Mouse (Mus musculus): ENCODE data around the gene Babam2. TPM values are rescaled to one million over a fixed set of nuclear protein-coding genes. Genes with fewer than 3 reads are reported as not detected.

The Babam2 gene
- total RNA-seq, 1 experiment from 2014 or later: 38.9 TPM

DNA sequence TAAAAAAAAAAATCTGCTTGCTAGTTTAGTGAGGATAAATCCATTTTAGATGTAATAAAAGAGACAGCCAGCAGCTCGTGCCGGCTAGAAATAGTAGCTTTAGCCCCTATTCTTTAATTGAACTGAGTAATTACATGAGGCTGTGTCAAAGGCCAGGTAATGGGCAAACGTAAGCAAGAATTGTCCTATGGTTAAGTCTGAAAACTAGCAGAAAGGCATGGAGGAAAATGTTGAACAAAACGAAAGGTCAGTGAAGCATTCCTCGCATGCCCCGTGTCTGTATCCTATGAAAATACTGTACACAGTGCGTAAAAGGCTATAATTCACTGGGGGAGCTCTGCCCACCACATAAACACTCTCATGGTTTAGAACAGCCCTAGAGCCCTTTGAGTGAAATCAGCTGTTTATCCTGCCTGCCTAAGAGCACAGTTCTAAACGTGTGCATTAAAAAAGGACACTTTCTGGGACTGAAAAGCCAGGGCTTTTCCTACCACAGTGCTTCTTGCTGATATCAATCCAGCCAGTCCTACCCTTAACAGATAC lies 361.8 kb downstream of the Babam2 start:
- no peak for ATAC-seq (replicated peaks; ENCODE audit: low read depth, poor library complexity, severe bottlenecking)

DNA sequence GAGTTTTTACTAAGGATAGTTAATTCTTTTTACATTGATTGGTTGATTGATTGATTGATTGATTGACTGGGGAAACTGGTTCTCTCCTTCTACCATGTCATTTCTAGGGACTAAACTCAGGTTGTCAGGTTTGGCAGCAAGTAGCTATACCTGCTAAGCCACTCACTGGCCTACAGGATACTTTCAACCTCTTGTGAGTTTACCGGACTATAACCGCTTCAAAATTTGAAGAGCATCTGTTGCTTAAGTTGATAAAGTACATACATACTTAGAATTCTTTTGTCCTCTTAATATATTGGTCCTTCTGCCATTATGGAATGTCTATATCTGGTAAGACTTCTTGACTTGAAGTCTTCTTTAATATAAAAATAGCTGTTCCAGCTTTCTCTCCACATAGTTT lies 363.0 kb downstream of the Babam2 start:
- no peak for ATAC-seq (replicated peaks; ENCODE audit: low read depth, poor library complexity, severe bottlenecking)

DNA sequence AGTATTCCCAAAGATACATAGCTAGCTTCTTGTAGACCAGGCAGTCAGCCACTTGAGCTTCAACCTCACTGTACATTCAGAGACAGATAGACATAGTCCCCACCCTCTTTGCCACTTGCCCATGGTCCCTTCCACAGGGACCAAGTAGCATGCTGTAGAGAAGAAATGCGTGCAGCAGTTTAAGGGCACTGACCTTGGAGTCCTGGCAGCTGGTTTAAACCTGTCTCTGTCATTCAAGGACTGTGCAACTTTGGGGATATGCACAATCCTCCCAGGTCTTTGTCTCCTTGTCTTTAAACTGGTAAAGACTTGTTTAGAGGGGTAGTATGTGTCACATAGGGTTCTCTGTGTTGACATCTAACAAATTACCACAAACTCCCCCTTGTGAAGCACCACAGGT lies 364.4 kb downstream of the Babam2 start:
- ATAC-seq (replicated peaks; ENCODE audit: low read depth, poor library complexity, severe bottlenecking): no peak

DNA sequence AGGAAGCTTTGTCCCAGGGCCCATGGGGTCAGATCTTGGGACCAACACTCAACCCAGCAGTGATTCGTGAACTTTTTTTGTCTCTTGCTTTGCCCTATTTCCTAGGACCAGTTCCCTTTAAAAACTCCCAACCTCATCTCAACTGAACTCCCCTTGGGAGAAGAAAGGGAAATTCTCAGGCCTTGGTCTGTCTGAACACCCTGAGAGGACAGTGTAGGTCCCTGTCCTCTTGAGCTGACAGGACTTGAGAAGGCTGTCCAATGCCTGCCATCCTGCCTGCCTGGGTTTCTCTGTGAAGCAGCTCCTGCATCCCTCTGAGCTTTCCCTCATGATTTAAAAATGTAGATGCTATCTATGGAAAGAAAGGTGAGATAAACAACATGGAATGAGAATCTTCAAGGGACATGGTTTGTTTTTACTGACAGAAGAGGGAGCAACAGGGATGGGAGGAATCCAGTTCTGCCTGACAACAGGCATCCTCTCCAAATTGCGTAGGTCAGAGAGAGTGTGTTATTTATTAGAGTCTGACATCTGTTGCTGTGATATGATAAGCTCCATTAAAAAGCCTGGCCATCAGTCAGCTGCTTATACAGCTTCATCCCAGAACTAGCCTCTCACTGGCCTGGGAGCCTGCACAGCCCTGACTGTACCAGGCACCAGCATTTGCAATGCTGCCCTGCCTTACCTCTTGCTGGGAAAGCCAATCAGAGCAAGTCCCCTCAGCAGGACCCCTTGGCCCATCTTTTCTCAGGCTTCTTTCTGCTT lies 367.0 kb downstream of the Babam2 start:
- no peak for ATAC-seq (replicated peaks; ENCODE audit: low read depth, poor library complexity, severe bottlenecking)

DNA sequence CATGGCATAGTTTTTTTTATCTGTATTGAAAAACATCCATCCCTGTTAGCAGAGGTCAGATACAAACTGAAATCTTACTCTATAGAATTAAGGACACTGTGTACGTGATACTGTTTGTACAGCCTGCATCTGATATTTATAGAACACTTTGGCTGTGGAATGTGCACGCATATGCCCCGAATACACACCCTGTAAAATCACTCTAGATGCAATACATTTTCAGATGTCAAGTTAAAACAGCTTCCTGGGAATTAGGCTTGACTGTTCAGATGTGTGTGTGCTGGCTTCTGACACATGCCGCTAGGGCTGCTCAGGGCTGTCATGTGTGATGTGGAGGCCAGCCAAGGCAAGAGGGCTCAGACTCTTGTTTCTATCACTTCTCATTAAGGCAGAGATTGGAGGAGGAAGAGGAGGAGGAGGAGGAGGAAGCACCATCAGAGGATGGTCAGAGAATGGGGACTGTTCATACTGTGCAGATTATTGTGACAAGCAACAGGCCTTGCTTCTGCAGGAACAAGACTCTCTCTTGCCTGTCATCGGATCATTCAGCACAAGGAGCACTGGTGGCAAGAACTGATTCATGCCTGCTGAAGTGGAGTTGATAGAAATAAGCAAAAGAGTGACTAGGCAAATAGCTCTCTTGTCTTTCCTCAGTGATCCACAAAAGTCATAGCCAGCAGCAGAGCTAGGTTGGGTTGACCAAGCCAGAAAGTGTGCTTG lies 368.7 kb downstream of the Babam2 start:
- ATAC-seq (replicated peaks; ENCODE audit: low read depth, poor library complexity, severe bottlenecking): no peak

DNA sequence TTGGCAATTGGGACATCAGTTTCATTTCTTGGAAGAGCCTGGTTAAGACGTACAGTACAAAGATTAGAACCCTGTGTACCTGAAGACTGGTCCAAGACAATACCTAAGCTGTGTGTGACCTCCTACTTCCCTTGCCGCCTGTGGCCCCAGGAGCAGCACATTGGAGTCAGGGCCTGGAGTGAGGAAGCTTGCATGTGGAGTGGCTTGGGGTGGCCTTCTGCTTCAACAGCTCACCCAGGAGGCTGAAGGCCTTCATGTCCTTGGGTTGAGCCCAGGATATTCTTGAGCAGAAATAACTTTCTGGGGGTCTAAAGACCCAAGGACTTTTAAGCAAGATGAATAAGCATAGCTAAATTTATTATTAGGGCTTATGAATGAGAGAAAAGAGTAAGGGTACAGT lies 369.4 kb downstream of the Babam2 start:
- ATAC-seq (replicated peaks; ENCODE audit: low read depth, poor library complexity, severe bottlenecking): no peak

DNA sequence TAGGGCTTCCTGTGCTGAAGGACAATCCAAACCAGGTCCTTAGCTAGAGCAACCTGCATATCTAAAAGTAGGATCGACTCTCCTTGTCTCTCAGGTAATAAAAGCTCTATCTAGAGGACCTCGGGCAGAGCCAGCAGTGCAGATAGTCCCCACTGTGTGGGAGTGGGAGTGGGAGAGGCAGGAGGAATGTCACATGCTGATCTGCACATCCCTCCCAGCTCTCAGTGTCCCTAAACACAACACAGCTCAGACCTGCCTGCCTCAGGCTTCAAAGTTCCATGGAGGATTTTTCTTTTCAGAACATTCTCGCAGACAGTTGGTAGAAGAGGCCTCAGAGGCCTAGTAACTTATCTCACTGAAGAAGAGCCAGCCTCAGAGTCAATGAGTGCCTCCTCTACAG lies 371.1 kb downstream of the Babam2 start:
- ATAC-seq (replicated peaks; ENCODE audit: low read depth, poor library complexity, severe bottlenecking): no peak

DNA sequence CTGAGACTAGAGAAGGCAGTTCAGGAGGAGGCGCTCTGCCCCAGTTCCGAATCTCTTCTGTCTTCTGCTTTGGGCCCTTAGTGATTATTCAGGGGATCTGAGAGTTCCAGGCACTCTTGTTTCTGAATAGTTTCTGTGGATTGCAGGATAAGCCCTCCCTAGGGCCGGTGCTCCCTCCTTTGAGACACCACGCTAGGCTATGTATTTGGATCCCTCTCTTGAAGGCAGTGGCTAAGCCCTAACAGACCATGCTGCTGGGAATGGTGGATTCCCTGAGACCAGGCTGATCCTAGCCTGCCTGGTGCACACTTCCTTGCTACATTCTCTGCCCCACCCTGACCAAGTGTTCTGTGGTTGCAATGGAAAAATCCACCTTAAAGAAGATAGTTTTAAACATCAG lies 371.6 kb downstream of the Babam2 start:
- no peak for ATAC-seq (replicated peaks; ENCODE audit: low read depth, poor library complexity, severe bottlenecking)

DNA sequence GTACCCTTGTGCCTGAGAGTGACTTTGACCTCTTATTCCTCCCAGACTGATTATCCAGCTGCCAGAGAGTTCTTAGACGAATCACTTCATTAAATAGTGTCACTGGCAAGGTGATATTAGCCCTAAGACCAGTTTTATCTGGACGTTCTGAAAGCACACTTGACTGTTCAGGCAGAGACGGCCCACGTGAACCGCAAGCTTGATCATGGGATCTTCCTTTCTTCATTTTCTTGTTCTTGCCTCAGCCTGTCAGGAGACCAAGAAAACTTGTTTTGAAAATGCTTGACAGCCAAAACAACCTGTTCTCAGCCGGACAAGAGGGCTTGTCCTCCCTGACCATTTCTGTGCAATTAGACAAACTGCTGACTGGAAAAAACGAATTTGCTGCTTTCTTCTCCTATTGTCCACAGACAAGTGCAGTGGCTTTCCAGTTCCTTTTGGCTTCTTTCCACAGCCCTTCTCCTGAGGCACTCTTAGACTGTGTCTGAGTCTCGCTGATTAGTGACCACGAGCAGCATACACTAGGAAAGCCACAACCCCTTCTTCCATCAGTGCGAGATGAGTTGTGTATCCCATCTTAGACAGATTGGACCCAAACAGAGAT lies 372.2 kb downstream of the Babam2 start:
- ATAC-seq (replicated peaks; ENCODE audit: low read depth, poor library complexity, severe bottlenecking): no peak

DNA sequence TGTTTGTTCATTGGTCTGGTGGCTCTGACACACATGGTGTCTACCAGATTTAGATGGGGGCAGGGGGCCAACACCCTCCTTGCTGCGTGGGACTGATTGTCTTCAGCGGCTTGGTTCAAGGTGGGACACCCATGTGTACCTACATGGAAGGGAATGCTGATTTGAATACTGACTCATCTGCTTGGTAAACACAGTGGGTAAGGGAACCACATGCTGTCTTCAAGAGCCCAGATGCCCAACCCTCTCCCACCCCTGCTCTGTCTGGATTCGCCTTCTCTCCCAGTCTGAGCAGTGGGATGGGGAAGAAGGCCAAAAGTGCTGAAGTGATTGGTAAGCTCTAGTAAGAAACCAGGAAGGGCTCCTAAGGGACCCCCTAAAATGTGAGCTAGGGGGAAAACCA lies 373.3 kb downstream of the Babam2 start:
- no peak for ATAC-seq (replicated peaks; ENCODE audit: low read depth, poor library complexity, severe bottlenecking)

DNA sequence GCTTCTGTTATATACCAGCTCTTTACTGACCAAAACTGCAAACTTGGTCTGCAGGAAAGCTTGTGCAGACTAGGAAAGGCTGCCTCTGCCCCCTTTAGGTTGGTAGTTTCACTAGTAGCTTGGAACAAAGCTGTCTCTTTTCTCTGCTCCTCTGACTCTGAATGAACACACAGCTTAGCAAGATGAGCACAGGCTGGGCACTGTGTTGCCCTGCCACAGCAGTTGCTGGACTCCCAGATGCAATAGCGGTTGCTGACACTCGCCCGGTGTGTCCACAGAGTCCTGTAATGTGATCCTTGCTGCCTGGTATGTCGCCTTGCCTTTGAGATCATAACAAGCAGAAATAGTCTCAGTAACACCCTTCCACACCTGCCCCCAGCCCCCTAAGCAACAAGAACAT lies 373.8 kb downstream of the Babam2 start:
- ATAC-seq (replicated peaks; ENCODE audit: low read depth, poor library complexity, severe bottlenecking): no peak

DNA sequence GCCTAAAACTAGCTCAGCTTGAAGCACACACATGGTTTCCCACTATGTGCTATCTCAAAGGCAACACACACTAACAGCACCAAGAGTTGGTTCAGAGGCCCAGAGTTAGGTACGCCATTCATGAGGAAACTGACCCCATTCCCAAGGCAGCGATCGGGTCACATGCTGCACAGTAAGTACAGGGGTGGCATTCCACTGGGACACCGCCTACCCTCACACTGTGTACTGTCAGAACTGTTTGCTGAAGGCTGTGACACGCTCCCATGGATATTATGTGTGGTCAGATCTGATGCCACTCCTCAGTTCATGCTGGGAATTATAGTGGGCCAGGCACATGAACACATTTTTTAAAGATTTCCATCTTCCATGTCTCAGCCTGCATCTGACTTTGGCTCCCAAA lies 374.3 kb downstream of the Babam2 start:
- no peak for ATAC-seq (replicated peaks; ENCODE audit: low read depth, poor library complexity, severe bottlenecking)

DNA sequence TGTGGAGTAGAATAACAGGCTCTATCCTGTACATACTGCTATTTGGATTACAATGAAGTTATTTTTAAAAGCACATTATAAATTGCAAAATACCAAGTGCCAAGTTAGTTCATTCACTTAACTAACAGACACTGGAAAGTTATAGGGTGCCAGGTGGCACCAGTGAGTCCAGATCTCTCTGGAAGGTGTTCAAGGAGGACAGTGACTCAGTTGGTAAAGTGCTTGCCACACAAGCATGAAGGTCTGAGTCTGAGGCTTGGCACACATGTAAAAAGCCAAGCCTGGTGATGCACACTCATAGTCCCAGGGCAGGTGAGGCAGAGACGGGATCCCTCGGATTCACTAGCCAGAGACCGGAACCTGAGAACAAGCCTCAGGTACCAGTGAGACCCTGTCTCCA lies 375.4 kb downstream of the Babam2 start:
- no peak for ATAC-seq (replicated peaks; ENCODE audit: low read depth, poor library complexity, severe bottlenecking)

DNA sequence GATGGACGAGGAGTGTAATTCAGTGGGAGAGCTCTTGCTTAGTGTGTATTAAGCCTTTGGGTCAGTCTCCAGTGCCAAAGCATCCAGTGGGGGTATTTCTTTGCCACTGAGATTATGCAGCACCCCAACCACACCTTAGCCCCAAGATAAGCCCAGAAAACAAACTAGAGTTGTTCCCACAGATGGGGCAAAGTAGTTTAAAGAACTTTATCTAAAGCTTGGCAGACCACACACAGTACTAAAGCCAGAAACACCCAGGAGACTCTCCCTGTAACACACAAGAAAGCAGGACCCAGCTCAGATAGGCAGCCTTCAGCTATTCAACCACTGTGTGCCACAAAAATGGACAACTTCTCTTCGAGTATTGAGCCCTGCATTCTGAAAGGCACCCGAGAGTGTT lies 376.6 kb downstream of the Babam2 start:
- no peak for ATAC-seq (replicated peaks; ENCODE audit: low read depth, poor library complexity, severe bottlenecking)

DNA sequence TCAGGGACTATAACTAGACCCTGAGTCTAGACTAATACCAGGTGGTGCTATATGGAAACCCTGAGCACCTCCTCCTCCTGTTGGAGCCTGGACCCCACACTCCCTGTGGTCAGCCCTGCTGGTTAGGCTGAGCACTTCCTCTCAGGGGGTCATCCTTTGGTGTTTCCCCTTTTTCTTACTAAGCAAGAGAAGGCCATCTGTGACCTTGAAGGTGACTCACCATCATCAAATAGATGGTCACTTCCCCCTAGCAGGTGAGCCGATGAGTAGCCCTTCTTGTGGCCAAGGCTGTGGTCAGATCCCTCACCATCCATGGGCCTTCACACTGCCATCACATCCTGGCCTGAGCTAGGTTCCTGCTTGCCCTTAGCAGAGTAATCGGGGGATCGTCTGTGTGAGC lies 379.7 kb downstream of the Babam2 start:
- peak; percentile 73 for ATAC-seq (replicated peaks; ENCODE audit: low read depth, poor library complexity, severe bottlenecking)

DNA sequence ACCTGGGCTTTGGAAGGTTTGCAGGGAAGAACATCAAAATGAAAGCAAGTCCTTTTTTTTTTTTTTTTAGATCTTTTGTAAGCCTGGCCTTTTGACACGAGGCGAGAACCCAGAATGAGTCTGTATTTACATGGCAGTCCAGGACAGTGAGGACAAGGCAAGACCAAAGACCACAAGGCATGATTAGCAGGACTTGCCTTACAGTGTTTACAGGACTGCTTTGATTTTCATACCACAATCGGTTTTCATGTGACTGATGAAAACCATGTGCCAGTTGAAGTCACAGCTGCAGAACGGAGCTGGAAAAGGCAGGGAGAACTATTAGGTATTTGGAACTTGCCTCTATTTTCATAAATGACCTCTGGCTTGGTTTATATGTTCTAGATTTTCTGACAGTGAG lies 381.5 kb downstream of the Babam2 start:
- no peak for ATAC-seq (replicated peaks; ENCODE audit: low read depth, poor library complexity, severe bottlenecking)

DNA sequence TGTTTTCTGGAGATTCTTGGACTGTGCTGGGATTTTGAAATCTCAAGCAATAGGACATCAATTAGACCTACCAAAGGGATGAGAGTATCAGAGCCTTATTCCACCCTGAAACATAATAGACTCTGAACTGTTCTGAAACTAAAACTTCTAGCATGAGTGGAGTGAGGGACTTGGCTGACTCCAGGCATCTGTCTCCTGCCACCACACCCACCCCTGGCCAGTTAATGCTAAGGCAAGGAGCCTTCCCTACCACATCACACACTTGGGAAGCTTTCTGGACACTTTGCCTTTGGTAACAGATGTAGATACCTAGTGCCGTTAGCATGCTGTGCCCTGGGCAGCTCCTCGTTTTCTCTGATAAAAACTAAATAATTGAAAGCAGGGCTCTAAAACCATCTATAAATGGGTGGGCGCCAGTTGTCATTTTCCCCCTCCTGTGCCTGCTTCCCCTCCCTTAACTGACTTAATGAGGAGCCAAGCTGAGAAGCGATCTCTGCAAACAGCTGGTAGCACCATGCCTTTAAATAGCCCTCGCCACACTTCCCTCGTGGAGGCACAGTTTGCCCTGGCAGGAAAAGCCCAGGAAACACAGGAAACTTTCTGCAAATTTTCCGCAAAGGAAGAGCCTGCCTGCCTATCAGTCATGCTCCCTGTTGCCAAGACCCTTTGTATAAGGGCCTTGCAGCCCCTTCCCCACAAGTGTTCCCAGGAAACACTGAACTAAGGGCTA lies 383.2 kb downstream of the Babam2 start:
- no peak for ATAC-seq (replicated peaks; ENCODE audit: low read depth, poor library complexity, severe bottlenecking)

DNA sequence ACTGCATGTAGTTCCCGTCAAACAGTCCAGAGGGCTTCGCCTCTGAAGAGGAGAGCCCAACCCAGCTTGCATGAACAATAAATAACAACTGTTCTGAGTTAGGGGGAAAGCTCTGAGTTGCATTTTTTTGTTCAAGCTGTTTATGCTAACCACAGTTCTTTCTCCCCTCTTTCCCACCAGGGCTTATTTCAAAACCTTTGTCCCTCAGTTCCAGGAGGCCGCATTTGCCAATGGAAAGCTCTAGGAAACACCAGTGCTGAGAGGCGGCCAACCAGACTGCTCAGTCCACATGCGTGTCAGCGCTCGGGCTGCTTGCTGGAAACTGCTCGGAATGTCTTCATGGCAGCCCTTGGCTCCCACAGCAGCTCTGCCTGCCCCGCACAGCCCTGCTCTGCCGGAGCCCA lies 386.9 kb downstream of the Babam2 start:
- ATAC-seq (replicated peaks; ENCODE audit: low read depth, poor library complexity, severe bottlenecking): no peak

DNA sequence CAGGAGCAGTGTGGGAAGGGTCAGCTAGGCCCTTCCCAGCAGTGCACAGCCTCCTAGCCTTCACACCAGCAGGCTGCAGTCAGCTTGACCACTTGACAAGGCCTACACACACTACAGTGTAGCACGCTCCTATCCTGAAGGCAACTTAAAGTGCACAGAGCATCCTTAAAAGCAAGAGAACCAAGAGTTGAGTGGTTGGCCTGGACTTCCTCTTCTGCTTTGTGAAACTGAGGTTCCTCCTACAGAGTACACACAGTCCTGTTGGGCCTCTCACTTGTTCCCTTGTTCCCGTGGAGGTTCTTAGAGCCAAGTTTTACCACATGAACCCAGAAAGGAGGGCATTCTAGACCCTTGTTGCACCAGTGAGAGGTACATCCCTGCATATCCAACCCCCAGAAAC lies 388.1 kb downstream of the Babam2 start:
- ATAC-seq (replicated peaks; ENCODE audit: low read depth, poor library complexity, severe bottlenecking): peak; percentile 33; the same call in 1 of the 2 replicates

DNA sequence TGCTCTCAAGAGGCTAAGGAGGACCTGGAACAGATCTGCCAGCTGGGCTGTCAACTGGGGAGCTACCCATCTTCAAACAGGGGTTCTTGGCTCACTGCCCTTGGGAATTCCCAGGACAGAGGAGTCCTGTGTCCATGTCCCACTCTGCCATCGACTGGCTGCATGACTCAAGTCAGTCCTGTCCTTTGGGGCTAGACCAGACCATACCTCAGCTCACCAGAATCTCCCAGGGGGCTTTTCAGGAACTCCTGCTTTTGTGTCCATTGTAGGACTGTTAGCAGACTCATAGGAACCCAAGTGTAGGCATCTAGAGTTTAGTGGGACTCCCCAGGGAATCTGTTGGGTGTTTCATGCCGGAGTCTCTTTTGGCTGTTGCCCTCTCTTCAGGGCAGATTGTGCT lies 388.5 kb downstream of the Babam2 start:
- no peak for ATAC-seq (replicated peaks; ENCODE audit: low read depth, poor library complexity, severe bottlenecking)
